Mouse (Mus musculus) spleen, adult 2 months (tissue): ENCODE measurements around the gene Bcat1. TPM values are rescaled to one million over a fixed set of nuclear protein-coding genes. Genes with fewer than 3 reads are reported as not detected.
A peak's percentile ranks its signal among the peaks of the same experiment; 100 is the strongest.
"Not testable (repeated sequence)": the region's sequence is repeated elsewhere in the genome, so short reads cannot be mapped to it uniquely, and the experiment has no call there.

Source experiments
- DNase-seq, 2 experiments: peaks; one replicate each; pipeline versions ENCODE4 v3.0.0 to v3.0.0-alpha.2; 2012 to 2021; ENCODE audit warnings: low spot score in 2 of 2, low read depth in 1 of 2
- H3K27ac ChIP-seq: fragments of 200-500 bp; 2 replicates; pipeline ENCODE4 v1.5.1; 2012; ENCODE audit warnings: low read length, inconsistent platforms; ENCODE audit not compliant: insufficient read depth
- H3K27me3 ChIP-seq: fragments of 200-500 bp; 2 replicates; pipeline ENCODE4 v1.6.1; 2012; ENCODE audit warnings: mild to moderate bottlenecking, moderate library complexity, low read length, inconsistent platforms; ENCODE audit not compliant: control insufficient read depth, insufficient read depth
- H3K36me3 ChIP-seq: fragments of 200-500 bp; 2 replicates; pipeline ENCODE4 v1.6.1; 2012; ENCODE audit warnings: mild to moderate bottlenecking, low read length, inconsistent platforms; ENCODE audit not compliant: control insufficient read depth, insufficient read depth
- H3K4me1 ChIP-seq: fragments of 200-500 bp; 2 replicates; pipeline ENCODE4 v1.6.1; 2011; ENCODE audit warnings: inconsistent platforms; ENCODE audit not compliant: control insufficient read depth, insufficient read depth, insufficient read length
- H3K4me3 ChIP-seq: fragments of 200-500 bp; 2 replicates; pipeline ENCODE4 v1.5.1; 2011; ENCODE audit warnings: mild to moderate bottlenecking, inconsistent platforms; ENCODE audit not compliant: insufficient read depth, insufficient read length; ENCODE audit errors: extremely low read depth
- CTCF ChIP-seq: fragments of 200-500 bp; IDR thresholded peaks from 2 replicates; pipeline ENCODE4 v1.5.1; 2011; ENCODE audit warnings: mild to moderate bottlenecking, inconsistent platforms; ENCODE audit not compliant: insufficient read depth, insufficient read length, insufficient replicate concordance; ENCODE audit errors: extremely low read depth
- POLR2A ChIP-seq: fragments of 200-500 bp; IDR thresholded peaks from 2 replicates; pipeline ENCODE4 v1.6.1; 2011; ENCODE audit warnings: low read depth, low read length, inconsistent platforms
- WGBS: fragments of 180-500 bp; shearing (Covaris S2); methylation state at CpG from one replicate; pipeline ENCODE4 v1.1.7; 2018; 5-methylcytosine and 5-hydroxymethylcytosine counted together
- polyA plus RNA-seq: library from polyadenylated mRNA; depleted of rRNA; stranded (reverse); fragments of >200 nt; gene quantifications from 2 replicates; pipeline ENCODE4 v1.2.3, GENCODE M21; 2012

Bcat1 gene
- polyA plus RNA-seq, 1 experiment: 0.32 TPM

GRCm38 (mm10) chr6:145106163-145106842 lies 30.3 kb upstream of the Bcat1 start:
- DNase-seq: no peak
- Histone ChIP-seq H3K4me3 (no peak overlapping the region), H3K36me3 (no peaks in the 10 kb centered on the region), H3K27me3 (no peaks in the 10 kb centered on the region), H3K4me1 (peaks cover 29% of the 10 kb centered on the region; the same call in 1 of the 2 replicates), H3K27ac (peak overlapping the region; percentile 21)
- no peak for TF ChIP-seq POLR2A
- no peak for TF ChIP-seq CTCF
- 45% methylated on average over 6 of the region's 6 CpGs for WGBS

DNA sequence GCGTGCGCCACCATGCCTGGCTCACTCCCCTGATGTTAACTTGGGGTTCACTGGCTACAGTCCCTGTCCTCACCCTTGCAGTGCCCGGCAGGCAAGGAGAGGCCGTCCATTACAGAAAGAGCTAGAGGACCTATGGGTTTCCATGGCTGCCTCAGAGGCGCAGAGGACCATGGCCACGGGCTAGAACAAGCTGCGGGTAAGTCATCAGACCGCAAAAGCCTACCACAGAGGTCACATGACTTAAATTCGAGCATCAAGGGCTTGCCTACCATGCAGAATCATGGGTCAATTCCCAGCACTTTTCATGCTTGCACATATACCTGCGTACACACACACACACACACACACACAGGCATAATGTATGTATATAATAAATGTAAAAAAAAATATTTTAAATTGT lies 29.5 kb upstream of the Bcat1 start:
- 43% methylated on average over 10 of the region's 10 CpGs for WGBS
- H3K36me3 ChIP-seq: no peaks in the 10 kb centered on the region
- DNase-seq: peak in 1 of 2 experiments; percentile 41
- no peaks in the 10 kb centered on the region for H3K27me3 ChIP-seq
- TF ChIP-seq CTCF: no peak
- no peak for TF ChIP-seq POLR2A
- no peak overlapping the region for H3K4me3 ChIP-seq
- peak overlapping the region; percentile 47 for H3K27ac ChIP-seq
- H3K4me1 ChIP-seq: peaks cover 33% of the 10 kb centered on the region; the same call in 1 of the 2 replicates

- no peak for DNase-seq
- peaks cover 35% of the 10 kb centered on the region; the same call in 1 of the 2 replicates for H3K4me1 ChIP-seq
- no peaks in the 10 kb centered on the region for H3K36me3 ChIP-seq
- no peaks in the 10 kb centered on the region for H3K27me3 ChIP-seq
- H3K4me3 ChIP-seq: no peak overlapping the region
- WGBS: 42% methylated on average over 10 of the region's 10 CpGs
- H3K27ac ChIP-seq: peak overlapping the region; percentile 59
- TF ChIP-seq POLR2A (no peak), CTCF (no peak)
These were observed 28.4 kb upstream of the Bcat1 start for GRCm38 (mm10) chr6:145104241-145104939.

DNA sequence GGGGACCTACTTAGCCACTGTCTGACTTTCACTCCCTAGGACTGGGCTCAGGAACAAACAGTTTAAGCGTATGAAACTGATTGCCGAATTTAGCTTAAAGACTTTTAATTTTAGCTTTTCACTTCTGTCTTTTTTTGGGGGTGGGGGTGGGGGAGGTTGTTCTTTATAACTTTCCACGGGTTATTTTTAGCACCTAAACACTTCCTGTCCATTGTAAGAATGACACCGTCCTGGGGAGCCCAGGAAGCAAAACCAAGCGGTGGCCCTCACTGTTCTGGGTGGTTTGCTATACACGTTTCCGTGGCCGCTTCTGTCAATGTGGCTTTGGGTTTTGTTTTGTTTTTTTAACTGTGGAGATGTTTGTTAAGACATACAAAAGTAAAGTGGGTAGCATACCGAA lies 24.9 kb upstream of the Bcat1 start:
- peak overlapping the region; percentile 74 for H3K27ac ChIP-seq
- no peak overlapping the region for H3K4me3 ChIP-seq
- H3K36me3 ChIP-seq: no peaks in the 10 kb centered on the region
- peak; percentile 62 to 63 for DNase-seq
- WGBS: 3% methylated on average over 9 of the region's 9 CpGs
- H3K27me3 ChIP-seq: no peaks in the 10 kb centered on the region
- peaks cover 28% of the 10 kb centered on the region; the same call in 1 of the 2 replicates for H3K4me1 ChIP-seq
- no peak for TF ChIP-seq POLR2A
- TF ChIP-seq CTCF: no peak

- Histone ChIP-seq H3K4me3 (no peak overlapping the region), H3K27me3 (no peaks in the 10 kb centered on the region), H3K36me3 (no peaks in the 10 kb centered on the region), H3K4me1 (peaks cover 26% of the 10 kb centered on the region; the same call in 1 of the 2 replicates), H3K27ac (no peak overlapping the region)
- no peak for DNase-seq
- WGBS: 74% methylated on average over 4 of the region's 4 CpGs
- TF ChIP-seq CTCF (no peak), POLR2A (no peak)
These were observed 18.4 kb upstream of the Bcat1 start for GRCm38 (mm10) chr6:145094431-145094830.

DNA sequence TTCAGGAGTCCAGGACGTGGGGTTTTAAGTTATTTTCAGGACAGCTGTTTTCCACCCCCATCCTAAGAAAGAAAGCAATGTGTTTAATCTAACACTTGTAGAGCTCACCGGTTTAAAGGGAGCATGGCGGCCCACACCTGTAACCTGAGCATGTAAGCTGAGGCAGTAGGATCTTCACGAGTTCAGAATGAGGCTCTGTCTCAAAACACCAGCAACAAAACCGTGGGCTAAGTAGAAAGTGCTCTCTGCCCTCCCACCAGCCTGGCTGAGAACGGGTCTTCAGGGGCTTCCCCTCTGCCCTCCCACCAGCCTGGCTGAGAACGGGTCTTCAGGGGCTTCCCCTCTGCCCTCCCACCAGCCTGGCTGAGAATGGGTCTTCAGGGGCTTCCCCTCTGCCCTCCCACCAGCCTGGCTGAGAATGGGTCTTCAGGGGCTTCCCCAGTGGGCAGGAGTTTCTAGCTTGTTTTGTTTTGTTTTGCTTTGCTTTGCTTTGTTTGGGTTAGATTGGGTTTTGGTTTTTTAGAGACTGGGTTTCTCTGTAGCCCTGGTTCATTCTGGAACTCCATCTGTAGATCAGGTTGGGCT lies 17.1 kb upstream of the Bcat1 start:
- not testable (repeated sequence) for H3K4me3 ChIP-seq, H3K36me3 ChIP-seq, H3K27me3 ChIP-seq, DNase-seq, H3K27ac ChIP-seq
- 30% methylated on average over 7 of the region's 7 CpGs for WGBS
- H3K4me1 ChIP-seq: peaks cover 26% of the 10 kb centered on the region; the same call in 1 of the 2 replicates

DNA sequence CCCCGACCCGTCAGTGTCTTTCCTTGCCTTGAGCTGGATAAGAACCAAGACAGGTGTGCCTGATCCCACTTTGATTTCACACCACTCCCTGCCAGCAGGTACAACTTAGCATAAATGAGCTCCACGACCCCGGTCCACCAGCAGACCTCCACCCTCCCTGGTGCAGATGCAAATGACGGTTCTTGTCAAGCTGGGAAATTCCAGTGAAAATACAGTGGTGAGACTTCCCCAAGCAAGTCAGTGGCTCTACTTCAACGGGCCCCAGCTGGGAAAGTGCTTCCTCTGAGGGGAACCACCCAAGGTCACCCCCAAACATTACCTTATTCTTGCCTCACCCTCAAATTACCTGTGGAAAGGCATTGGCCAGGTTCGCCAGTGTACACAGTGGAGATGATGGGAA lies 16.0 kb upstream of the Bcat1 start:
- no peak for TF ChIP-seq POLR2A
- no peak for TF ChIP-seq CTCF
- no peak overlapping the region for H3K4me3 ChIP-seq
- H3K4me1 ChIP-seq: peaks cover 26% of the 10 kb centered on the region; the same call in 1 of the 2 replicates
- H3K27me3 ChIP-seq: no peaks in the 10 kb centered on the region
- WGBS: 51% methylated on average over 7 of the region's 7 CpGs
- H3K36me3 ChIP-seq: no peaks in the 10 kb centered on the region
- H3K27ac ChIP-seq: no peak overlapping the region
- DNase-seq: no peak
